Mouse (Mus musculus): ENCODE data around the gene Myh13.

GRCm38 (mm10) chr11:67276601-67277174, 44.8 kb upstream of the Myh13 start, which contains the start of gene Myh8:
- no peak for TF ChIP-seq CTCF (IDR thresholded peaks at IDR 0.05; ENCODE audit: borderline replicate concordance, insufficient read depth, low read length)
- no peak for TF ChIP-seq POLR2A (IDR thresholded peaks at IDR 0.05; ENCODE audit: low read depth, low read length)

Measured in embryonic fibroblast, embryonic 13.5 days (primary cell).